Mouse (Mus musculus) cerebellum, adult 9-11 months (tissue): ENCODE data around the gene Slc12a7.

Source experiments
- DNase-seq: peaks from one replicate; pipeline ENCODE4 v3.0.0; 2022

The Slc12a7 gene

DNA sequence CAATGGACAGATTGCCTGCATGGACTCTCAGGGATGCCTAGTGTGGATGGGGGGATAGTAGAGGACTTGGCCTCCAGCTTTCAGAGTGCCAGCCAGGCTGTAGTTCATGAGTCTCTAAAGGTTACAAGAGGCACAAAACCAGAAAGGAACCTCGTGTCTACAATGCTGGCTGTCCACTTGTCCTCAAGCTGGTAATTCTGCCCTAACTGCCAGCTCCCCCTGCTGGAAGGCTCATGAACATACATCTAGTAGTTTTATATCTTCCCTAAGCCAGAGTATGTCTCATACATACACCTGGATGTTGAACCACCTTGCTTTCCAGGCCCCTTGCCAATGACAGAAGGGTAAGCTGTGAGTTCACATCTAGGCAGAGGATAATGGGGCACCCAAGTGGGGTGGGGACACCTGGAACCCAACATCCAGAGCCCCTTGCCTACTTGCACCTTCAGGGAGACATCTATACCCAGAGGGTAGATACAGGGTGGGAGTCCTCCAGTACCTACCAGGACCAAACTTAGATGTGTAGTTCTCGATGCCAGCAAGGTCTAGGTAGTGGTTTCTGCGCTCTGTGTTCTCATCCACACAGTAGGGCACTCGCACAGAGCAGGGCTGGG, 89.4 kb downstream of the Slc12a7 start:
- no peak for DNase-seq

DNA sequence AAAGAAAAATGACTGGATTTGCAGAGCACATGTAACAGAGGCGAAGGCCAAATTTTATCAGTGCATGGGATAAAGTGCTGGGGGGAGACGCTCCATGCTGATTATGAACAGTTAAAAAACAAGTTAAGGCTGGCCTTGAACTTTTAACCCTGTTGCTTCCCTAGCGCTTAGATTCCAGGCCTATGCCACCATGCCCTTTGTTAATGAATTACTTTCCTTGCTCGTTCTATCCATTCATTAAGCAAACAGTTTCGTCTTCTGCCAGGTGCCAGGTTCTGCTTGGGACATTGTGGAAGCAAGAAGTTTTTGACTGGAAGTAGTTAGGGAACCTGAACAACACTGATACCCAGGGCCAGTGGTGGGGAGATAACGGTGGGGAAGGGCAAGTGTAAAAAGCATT, 90.8 kb downstream of the Slc12a7 start:
- no peak for DNase-seq

DNA sequence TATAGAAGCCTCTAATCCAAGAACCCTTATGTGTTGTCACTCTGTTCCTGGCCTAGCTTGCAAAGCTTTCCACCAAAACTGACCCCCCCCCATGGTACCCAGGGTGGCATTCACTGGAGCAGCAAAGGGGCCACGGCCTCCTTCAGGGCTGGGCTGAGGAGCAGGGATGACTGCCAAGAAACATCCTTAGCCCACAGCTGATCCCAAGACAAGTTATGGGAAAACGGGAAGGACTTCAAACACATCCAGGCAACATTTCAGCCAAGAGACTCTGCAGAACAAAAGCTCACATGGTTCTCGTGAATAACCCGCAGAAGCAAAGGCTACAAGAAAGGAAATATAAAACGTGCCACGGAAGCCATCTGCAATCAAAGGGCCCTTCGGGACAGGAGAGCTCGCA, 94.3 kb downstream of the Slc12a7 start:
- DNase-seq = no peak

DNA sequence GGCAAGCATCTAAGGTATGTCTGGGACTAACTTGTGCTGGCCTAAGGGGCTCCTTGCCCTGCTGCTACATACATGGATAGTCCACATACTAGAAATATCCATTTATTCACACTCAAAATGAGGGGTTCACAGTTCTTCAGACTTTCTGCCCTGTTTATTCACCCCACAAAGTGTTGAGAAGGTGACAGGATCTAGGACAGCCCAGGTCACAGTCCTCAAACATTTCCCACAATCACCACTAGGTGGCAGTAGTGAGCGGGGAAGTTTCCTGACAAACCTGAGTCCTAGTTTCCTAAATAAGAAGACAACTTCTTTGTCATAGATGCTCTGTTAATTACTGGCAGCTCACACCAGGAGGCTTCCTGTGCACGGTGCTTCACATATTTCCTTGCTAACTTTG, 98.6 kb downstream of the Slc12a7 start:
- no peak for DNase-seq

DNA sequence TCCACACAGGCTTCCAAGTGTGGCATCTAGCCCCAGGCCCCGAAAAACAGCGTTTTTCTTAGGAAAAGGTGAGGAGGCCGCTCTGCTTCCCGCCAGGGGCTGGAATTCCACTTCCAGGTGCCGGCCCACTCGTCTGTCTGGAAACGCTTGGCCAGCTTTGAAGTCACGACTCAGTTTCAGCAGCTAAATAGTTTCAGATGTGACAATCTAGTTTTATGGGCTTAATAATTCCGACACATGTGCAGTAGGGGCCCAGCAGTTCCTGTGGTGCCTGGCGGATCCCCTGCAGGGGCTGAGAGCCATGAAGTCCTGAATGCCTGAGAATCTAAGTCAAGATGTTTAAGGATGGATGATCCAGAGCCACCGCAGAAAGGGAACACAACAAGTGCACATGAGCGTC, 100.9 kb downstream of the Slc12a7 start:
- no peak for DNase-seq

DNA sequence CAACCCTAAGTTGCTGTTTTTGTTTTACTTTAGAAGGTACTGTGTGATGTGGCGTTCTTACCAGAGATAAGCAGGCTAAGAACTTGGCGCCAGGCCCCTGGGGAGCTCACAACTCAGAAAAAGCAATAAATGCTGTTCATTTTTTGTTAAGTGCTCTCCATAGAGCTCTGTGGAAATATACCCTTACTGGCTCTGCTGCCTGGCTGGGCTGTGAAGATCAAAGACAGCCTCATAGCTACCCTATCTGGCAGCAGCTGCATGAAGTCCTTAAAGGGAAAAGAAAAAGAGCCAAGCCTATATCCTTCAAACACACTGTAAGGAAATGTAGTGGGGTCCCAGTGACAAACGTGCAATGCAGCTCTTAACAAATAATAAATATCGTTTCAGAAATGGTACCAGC, 102.9 kb downstream of the Slc12a7 start:
- DNase-seq = no peak

DNA sequence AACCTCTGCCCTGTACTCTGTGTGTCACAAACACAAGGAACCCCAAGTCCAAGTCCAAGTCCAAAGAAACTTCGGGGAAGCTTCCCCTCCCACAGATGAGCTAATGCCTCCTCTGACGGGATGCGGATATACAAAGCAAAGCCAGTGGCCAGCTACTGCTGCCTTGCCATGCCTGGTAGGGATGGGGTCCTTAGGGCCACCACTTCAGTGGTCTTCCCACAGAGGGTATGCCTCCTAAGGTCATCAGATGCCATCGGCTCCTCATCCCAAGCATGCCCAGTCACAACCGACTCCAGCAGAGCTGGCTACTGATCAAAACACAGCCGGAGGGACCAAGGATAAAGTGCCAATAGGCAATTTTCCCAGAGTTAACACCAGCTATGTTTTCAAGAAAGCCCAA, 103.6 kb downstream of the Slc12a7 start:
- no peak for DNase-seq

DNA sequence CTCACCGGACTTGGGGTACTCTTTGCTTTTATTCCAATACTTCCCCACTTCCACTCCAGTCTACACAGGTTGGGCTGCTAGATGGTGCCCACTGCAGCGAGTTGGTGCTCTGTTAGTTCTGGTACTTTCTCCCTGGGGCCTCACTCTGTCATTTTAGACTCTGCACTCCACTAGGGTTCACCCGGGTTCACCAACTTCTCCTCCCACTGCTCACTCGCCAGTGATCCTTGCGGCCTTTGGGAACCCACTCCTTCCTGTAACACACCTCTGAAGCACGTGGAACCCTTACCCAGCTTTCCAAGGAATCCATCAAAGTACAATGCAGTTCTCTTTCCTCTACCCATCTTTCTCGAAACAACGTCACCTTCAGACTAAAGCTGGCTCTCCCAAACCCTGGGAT, 104.8 kb downstream of the Slc12a7 start:
- no peak for DNase-seq

DNA sequence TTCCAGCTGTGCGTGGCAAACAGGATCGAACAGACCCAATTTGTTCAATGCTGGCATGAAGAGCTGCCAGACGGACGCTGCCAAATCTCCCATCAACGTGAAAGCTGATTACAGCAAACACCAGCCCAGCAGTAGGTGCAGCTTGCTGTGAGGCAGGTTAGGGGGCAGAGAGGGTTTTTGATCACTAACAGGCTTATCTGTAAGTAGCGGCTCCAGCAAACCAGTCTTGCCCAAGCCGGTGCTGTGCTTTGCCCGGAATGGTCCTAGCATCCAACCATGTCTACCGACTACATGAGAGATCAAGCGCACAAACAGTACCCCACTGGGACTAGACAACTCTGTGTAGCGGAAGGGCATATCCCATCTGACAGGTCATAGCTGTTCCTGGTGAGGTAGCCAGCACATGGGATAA, 106.2 kb downstream of the Slc12a7 start:
- DNase-seq = no peak

DNA sequence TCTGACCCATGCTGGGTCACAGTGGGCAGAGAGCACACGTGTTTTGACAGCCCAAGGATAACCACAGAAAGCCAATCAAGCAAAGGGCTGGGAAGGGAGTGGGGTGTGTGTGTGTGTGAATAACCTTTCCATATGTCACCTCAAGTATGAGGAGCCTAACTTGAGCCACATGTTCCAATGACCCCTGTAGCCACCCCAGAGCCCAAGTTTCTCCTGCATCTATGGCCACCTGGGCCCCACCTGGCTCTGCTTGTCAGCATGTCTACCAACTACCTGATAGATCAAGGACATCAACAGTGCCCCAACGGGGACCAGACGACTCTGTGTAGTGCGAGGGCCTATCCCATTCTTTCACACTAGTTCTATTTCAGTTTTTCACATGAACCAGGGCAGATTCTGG, 106.8 kb downstream of the Slc12a7 start:
- DNase-seq = no peak

DNA sequence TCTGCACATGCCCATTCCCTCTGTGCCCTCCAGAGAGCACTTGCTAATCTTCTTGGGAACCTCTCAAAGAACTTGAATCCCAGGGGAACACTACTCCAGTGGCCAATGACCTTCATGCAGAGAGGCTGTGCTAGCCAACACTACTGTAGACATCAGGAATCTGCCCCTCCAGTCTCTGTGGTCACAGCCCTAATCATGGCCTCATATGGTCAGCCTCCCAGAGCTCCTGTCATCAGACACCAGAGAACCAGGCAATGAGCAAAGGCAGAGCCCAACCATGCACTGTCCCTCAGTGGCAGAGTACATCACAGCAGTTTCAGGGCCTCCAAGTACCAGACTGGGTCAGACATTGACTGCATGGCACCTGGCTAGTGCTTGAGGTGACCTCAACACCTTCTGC, 109.8 kb downstream of the Slc12a7 start:
- DNase-seq = no peak

DNA sequence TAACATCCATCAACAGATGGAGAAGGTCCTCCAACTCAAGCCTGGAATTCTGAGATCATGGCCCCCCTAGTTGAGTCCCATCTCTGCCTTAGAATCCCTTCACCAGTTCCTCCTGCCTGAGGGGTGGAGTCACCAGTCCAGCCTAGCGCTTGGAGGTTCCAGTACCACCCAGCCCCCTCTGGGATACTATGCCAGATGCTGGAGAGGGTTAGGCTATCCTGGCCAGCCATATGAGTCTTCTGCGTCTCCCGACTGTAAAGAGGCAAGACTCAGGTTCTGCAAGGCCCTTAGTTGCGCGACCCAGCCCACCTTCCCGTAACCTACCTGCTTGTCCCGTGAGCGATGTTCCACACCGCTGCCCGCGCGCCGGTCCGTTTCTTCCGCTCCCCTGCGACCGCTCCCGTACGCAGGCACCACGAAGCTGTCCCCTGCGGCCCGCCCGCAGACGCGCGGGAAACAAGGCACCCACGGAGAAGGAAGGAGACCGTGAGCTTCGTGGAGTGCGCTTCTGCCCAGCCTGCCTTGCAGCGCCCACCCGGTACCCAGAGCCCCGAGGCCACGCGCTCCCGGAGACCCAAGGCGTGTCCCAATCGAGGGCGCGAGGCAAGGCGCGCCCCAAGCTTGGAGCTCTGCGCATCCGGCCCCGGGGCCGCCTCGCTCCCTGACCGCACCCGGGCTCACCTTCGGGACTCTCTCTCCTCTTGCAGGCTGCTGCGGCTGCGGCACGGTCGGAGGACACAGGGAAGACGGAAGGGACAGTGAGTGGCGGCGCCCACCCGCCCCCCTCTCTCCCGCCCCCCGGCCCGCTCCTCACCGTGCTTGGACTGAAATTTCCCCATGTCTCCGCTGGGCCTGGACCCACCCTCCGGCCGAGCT, 113.9 kb downstream of the Slc12a7 start:
- DNase-seq = no peak

DNA sequence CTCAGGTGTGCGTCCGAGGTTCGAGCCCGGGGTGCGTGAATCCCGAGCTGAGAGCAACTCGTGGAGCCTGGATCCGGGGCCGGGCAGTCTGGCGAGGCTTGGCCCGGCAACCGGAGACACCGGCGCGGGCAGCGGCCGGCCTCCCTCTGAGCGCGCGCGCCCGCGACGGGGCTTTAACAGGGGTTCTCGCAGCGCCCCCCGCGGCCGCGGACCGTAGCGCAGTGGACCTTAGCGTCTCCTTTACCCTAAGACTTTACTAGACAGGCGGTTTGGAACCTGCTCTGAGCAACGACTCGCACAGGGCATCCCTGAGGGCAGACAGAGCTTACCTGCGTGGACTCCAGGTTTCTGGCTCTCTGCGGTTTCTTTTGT, 114.6 kb downstream of the Slc12a7 start, which contains the start of gene Nkd2:
Gene Nkd2 (minus strand): TSS at position 167 of the 372 bp plus-strand sequence.
- peak; percentile 9 for DNase-seq
